Mouse (Mus musculus) lung, postnatal 0 days (tissue): ENCODE results near the gene Ehbp1l1.

Experiments used
- CTCF ChIP-seq: IDR thresholded peaks from 2 replicates; pipeline ENCODE4 v1.5.1; 2016; ENCODE audit warnings: antibody characterized with exemption, mild to moderate bottlenecking
- EP300 ChIP-seq: IDR thresholded peaks from 2 replicates; pipeline ENCODE4 v1.6.1; 2016; ENCODE audit warnings: antibody characterized with exemption, mild to moderate bottlenecking, control low read depth

GRCm38 (mm10) chr19:5767271-5767670, 41.2 kb upstream of the Ehbp1l1 start:
- TF ChIP-seq EP300, result no peak
- no peak for TF ChIP-seq CTCF
